Mouse (Mus musculus): ENCODE results near the gene Rhot1. TPM values are rescaled to one million over a fixed set of nuclear protein-coding genes. Genes with fewer than 3 reads are reported as not detected.

Gene Rhot1
- polyA plus RNA-seq, 1 experiment from 2014 or later: 53.1 TPM

DNA sequence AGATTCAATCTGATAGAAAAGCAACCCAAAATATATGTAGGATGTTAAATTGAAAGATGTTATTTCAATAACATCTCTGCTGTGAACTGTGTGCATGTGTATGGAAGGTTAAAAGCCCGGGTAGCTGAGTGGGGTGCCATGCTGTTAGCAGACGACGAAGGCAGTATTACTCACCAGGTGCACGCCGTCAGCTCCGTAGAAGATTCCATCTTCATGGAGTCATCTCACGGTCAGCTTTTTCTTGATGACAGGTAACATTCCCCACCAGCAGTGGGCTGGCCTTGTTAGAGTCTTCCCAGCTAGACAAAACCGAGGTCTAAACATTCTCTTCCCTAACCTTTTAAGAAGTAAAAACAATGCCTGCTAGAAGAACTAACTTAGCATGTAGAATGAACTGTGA lies 55.3 kb downstream of the Rhot1 start:
- Histone ChIP-seq H3K27me3 (replicated peaks; ENCODE audit: low read depth, poor library complexity, severe bottlenecking) (no peaks in the 10 kb centered on the region), H3K4me3 (no peak overlapping the region), H3K9me3 (no peaks in the 10 kb centered on the region), H3K4me1 (no peaks in the 10 kb centered on the region), H3K36me3 (replicated peaks) (peaks cover 92% of the 10 kb centered on the region), H3K27ac (replicated peaks) (no peak overlapping the region)
- 94% methylated on average over 8 of the region's 8 CpGs for WGBS
- no peak for DNase-seq (ENCODE audit: low spot score)

DNA sequence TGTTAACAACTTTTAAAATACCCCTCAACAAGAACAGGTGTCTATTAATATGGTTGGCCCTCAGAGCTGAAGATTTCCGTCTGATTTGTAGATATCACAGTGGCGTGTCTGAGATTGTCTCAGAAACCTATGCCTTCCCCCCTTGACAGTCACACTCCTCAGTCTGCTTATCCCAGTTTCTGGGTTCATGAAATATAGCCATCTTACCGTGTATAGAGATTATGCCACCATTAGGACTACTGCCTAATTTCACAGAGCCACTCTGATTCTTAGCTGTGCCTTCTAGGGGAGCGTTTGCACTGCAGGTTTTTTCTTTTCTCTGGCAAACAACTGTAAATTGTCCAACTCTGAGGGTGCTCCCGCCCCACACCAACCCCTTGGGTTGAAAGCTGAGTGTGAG lies 62.3 kb downstream of the Rhot1 start:
- H3K9me3 ChIP-seq: no peaks in the 10 kb centered on the region
- no peak overlapping the region for H3K4me3 ChIP-seq
- WGBS: 83% methylated on average over 5 of the region's 5 CpGs
- H3K4me1 ChIP-seq: no peaks in the 10 kb centered on the region
- H3K36me3 ChIP-seq (replicated peaks): peaks cover 29% of the 10 kb centered on the region
- DNase-seq (ENCODE audit: low spot score): no peak
- H3K27me3 ChIP-seq (replicated peaks; ENCODE audit: low read depth, poor library complexity, severe bottlenecking): no peaks in the 10 kb centered on the region
- H3K27ac ChIP-seq (replicated peaks): no peak overlapping the region

DNA sequence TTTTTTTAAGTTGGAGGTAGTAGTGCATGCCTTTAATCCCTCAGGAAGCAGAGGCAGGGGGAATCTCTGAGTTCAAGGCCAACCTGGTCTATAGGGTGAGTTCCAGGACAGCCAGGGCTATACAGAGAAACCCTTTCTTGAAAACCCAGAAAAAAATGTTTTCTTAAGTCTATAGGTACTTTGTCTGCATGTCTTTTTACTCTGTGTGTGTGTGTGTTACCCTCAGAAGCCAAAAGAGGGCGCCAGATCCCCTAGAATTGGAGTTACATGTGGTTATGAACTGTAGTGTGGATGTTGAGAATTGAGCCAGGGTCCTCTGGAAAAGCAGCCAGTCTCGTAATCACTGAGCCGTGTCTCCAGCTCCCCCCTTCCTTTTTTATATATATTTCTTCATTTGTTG lies 66.2 kb downstream of the Rhot1 start:
- no peak for DNase-seq (ENCODE audit: low spot score)
- no peaks in the 10 kb centered on the region for H3K4me1 ChIP-seq
- H3K27me3 ChIP-seq (replicated peaks; ENCODE audit: low read depth, poor library complexity, severe bottlenecking): no peaks in the 10 kb centered on the region
- H3K4me3 ChIP-seq: no peak overlapping the region
- WGBS: 65% methylated on average over 3 of the region's 3 CpGs
- no peaks in the 10 kb centered on the region for H3K9me3 ChIP-seq
- no peak overlapping the region for H3K27ac ChIP-seq (replicated peaks)
- H3K36me3 ChIP-seq (replicated peaks): no peaks in the 10 kb centered on the region

DNA sequence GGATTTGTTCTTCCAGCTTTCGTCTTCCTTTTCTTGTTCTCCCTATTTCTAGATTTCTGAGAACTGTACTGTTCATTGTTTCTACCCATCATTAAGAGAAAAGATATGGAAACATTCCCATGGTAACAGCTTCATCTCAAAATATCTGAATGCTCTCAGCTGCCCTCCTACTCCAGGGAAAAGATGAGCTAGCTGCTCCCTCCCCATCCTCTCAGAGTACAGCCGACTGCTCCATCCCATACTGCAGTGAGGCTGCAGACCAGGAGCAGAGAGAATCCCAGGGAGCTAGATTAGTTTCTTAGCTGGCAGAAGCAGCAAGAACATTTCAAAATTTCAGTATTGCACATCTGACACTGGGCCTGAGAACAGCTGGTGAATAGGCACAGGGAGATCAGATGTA lies 69.2 kb downstream of the Rhot1 start:
- Histone ChIP-seq H3K4me3 (no peak overlapping the region), H3K9me3 (no peaks in the 10 kb centered on the region), H3K36me3 (replicated peaks) (no peaks in the 10 kb centered on the region), H3K4me1 (no peaks in the 10 kb centered on the region), H3K27me3 (replicated peaks; ENCODE audit: low read depth, poor library complexity, severe bottlenecking) (no peaks in the 10 kb centered on the region), H3K27ac (replicated peaks) (no peak overlapping the region)
- DNase-seq (ENCODE audit: low spot score): no peak
- WGBS: 71% methylated on average over 2 of the region's 2 CpGs

DNA sequence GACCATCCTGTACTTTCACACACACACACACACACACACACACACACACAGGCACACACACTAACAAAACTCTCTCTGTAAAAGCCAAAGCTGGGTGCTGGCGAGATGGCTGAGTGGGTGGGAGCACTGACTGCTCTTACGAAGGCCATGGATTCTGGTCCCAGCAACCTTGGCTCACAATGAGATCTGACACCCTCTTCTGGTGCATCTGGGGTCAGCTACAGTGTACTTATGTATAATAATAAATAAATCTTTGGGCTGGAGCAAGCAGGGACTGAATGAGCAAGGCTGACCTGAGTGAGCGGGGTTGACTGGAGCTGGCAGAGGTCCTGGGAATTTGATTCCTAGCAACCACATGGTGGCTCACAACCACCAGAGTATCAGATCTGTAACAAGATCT lies 75.0 kb downstream of the Rhot1 start:
- H3K27me3 ChIP-seq (replicated peaks; ENCODE audit: low read depth, poor library complexity, severe bottlenecking): 0 out of 2 replicates have a peak, but pooled peaks cover 4% of the 10 kb centered on the region
- no peak overlapping the region for H3K4me3 ChIP-seq
- H3K27ac ChIP-seq (replicated peaks): no peak overlapping the region
- whole genome bisulfite sequencing: 73% methylated on average over 3 of the region's 3 CpGs
- no peaks in the 10 kb centered on the region for H3K36me3 ChIP-seq (replicated peaks)
- peaks cover 9% of the 10 kb centered on the region for H3K4me1 ChIP-seq
- H3K9me3 ChIP-seq: no peaks in the 10 kb centered on the region
- DNase-seq (ENCODE audit: low spot score): no peak

DNA sequence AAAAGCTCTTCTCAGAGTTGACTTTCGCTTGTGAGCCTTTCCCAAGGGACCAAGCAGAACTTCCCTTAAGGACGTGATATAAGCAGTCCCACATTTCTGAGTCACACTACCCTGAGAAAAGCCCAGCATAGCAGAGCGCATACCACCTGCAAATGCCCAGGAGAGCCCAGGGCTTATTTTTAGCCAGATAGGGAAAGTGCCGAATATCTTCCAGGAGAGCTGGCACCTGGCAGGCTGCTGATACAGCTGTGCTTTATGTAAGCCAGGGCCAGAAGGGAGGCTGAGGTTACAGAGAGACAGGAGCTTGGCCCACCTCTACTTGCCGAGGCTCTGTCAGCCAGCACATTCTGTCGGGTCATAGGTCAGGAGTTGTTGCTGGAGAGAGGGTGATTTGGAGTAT lies 75.8 kb downstream of the Rhot1 start:
- Histone ChIP-seq H3K27me3 (replicated peaks; ENCODE audit: low read depth, poor library complexity, severe bottlenecking) (0 out of 2 replicates have a peak, but pooled peaks cover 10% of the 10 kb centered on the region), H3K4me1 (peaks cover 13% of the 10 kb centered on the region), H3K27ac (replicated peaks) (no peak overlapping the region), H3K4me3 (no peak overlapping the region), H3K9me3 (no peaks in the 10 kb centered on the region), H3K36me3 (replicated peaks) (no peaks in the 10 kb centered on the region)
- whole genome bisulfite sequencing: 48% methylated on average over 6 of the region's 6 CpGs
- DNase-seq (ENCODE audit: low spot score): no peak

DNA sequence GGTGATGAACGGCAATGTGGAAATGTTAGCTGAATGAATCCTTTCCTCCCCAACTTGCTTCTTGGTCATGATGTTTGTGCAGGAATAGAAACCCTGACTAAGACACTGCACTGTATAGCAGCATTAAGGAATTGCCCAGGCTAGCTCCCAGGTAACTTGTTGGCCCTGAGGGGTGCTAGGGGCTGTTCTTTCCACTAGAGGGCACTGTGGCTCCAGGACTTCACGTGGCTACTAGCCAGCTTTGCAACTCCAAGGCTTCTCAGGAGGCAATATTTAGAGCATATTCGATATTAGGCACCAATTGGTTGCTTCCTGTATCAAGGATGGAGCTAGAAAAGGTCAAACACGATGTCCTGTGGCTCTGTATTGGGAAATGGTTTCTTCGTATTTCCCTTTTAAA lies 78.3 kb downstream of the Rhot1 start:
- H3K4me1 ChIP-seq: peaks cover 23% of the 10 kb centered on the region
- H3K27ac ChIP-seq (replicated peaks): no peak overlapping the region
- H3K4me3 ChIP-seq: no peak overlapping the region
- DNase-seq (ENCODE audit: low spot score): peak; percentile 78
- H3K36me3 ChIP-seq (replicated peaks): no peaks in the 10 kb centered on the region
- H3K27me3 ChIP-seq (replicated peaks; ENCODE audit: low read depth, poor library complexity, severe bottlenecking): 0 out of 2 replicates have a peak, but pooled peaks cover 13% of the 10 kb centered on the region
- peaks cover 4% of the 10 kb centered on the region; the same call in 1 of the 2 replicates for H3K9me3 ChIP-seq
- WGBS: 20% methylated on average over 5 of the region's 5 CpGs

DNA sequence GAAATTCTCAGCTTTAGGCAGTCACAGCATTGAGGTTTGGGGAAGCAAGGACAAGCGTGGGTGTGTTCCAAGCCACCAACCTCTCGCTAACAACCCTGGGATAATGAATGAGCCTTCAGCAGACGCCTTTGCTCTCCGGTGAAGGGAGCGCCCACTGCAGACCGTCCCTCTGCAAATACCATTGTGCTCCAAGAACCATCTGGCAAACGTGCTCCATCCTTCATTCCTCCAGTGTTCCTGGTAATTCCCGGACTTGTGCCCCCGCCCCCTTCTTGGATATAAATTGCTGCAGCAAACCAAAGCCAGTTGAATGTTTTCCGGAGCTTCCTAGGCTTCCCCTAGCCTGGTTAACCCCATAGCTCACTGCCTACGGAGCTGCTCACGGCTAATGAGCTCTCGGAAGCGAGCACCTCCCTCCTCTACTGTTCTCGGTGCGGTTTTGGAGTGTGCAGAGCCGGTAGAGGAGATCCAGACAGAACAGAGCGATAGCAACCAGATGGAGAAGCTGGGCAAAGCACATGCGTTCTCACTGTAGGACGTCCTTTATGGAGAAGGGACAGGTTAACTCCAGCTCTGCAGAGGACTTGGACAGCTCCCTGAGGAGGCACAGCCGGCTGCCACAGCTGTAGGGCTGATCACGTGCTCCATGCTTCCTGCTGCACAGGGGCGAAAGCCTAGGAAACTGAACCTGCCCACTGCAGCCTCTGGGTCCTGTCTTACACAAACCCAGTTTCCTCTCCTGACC lies 81.1 kb downstream of the Rhot1 start:
- DNase-seq (ENCODE audit: low spot score): peak; percentile 72
- 4% methylated on average over 23 of the region's 23 CpGs for WGBS

DNA sequence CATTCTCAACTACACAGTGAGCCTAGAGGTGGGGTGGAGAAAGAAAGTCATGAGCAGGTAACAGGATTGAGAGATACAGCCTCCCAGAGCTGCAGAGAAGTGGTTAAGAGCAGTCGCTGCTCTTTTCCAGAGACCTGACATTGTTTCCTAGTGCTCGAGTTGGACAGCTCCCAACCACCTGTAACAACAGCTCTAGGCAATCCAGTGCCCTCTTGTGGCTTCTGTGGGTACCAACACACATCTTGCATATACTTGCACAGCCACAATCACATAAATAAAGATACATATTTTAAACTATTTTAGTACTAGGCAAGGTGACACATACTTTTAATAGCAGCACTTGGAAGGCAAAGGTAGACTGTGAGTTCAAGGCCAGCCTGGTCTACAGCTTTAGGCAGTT lies 82.2 kb downstream of the Rhot1 start:
- no peak for DNase-seq (ENCODE audit: low spot score)
- H3K4me3 ChIP-seq: no peak overlapping the region
- 79% methylated on average over 2 of the region's 2 CpGs for WGBS
- H3K36me3 ChIP-seq (replicated peaks): no peaks in the 10 kb centered on the region
- H3K4me1 ChIP-seq: peaks cover 28% of the 10 kb centered on the region
- H3K27me3 ChIP-seq (replicated peaks; ENCODE audit: low read depth, poor library complexity, severe bottlenecking): peaks cover 37% of the 10 kb centered on the region
- H3K27ac ChIP-seq (replicated peaks): no peak overlapping the region
- H3K9me3 ChIP-seq: peaks cover 4% of the 10 kb centered on the region; the same call in 1 of the 2 replicates

More for the DNA sequence above, 81.1 kb downstream of the Rhot1 start:
- no peak overlapping the region; the same call in 1 of the 2 replicates for H3K27ac ChIP-seq (replicated peaks)
- peak overlapping the region; percentile 53 for H3K4me3 ChIP-seq
- H3K4me1 ChIP-seq: peaks cover 25% of the 10 kb centered on the region
- H3K9me3 ChIP-seq: peaks cover 4% of the 10 kb centered on the region; the same call in 1 of the 2 replicates
- peaks cover 25% of the 10 kb centered on the region for H3K27me3 ChIP-seq (replicated peaks; ENCODE audit: low read depth, poor library complexity, severe bottlenecking)
- H3K36me3 ChIP-seq (replicated peaks): no peaks in the 10 kb centered on the region

DNA sequence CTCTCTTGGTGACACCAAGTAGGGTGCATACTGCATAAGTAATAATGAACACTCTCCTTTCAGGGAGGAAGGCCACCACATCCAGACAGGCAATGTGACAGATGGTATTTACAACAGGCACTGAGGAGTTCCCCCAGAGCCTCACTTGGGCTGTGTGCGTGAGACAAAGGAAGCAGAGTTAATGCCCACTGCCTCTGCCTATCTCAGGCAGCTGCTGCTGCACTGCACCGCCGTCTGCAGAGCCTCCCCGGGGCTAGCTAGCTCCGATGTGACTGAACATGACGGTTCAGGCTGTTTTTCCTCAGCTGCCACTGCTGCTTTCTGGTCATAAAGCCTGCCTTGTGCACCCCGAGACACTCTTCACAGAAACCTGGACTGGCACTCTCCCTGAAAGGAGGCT lies 83.6 kb downstream of the Rhot1 start:
- Histone ChIP-seq H3K9me3 (peaks cover 4% of the 10 kb centered on the region; the same call in 1 of the 2 replicates), H3K4me1 (peaks cover 28% of the 10 kb centered on the region), H3K27ac (replicated peaks) (peak overlapping the region; percentile 11; the same call in 1 of the 2 replicates), H3K36me3 (replicated peaks) (no peaks in the 10 kb centered on the region), H3K4me3 (no peak overlapping the region), H3K27me3 (replicated peaks; ENCODE audit: low read depth, poor library complexity, severe bottlenecking) (peaks cover 51% of the 10 kb centered on the region)
- no peak for DNase-seq (ENCODE audit: low spot score)
- 67% methylated on average over 7 of the region's 7 CpGs for WGBS

DNA sequence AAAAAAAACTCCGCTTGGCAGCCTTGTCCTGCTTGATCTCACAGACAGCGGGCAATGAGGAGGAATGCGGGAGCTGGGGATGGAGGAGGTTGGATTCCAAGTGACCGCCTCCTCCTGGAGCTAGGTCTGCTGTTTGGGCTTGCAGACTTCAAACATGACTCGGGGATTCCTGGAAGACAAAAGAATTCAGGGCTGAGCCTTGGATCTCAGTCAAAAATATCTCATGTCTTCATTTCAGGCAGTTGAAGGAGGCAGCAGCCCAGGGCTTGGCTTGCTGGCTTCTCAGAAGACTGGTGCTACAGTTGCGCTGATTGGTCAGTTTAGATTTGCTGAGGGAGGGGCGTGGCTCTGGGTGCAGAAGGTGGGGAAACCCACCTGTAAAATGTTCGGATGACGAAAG lies 86.2 kb downstream of the Rhot1 start:
- Histone ChIP-seq H3K27me3 (replicated peaks; ENCODE audit: low read depth, poor library complexity, severe bottlenecking) (peaks cover 66% of the 10 kb centered on the region), H3K36me3 (replicated peaks) (no peaks in the 10 kb centered on the region), H3K4me3 (no peak overlapping the region), H3K4me1 (peaks cover 31% of the 10 kb centered on the region), H3K27ac (replicated peaks) (no peak overlapping the region), H3K9me3 (peaks cover 4% of the 10 kb centered on the region; the same call in 1 of the 2 replicates)
- WGBS: 12% methylated on average over 9 of the region's 9 CpGs
- no peak for DNase-seq (ENCODE audit: low spot score)

DNA sequence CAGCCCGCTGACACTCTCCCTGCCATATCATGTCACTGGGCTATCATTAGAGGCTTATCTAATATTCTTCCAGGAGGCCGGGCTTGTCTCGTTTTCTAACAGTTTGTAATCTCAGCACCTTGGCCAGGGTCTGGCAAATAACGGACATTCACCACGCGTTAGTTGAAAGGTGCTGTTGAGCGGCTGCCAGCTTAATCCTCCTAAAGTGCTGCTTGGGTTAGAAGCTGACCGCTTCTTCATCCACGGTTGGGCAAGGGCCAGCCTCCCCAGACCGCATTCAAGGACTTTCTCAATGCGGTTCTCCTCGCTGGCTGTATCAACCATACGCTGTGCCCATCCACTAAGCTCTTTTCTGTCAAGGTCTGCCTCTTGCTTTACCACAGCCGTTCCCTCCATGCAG lies 87.0 kb downstream of the Rhot1 start:
- DNase-seq (ENCODE audit: low spot score): no peak
- Histone ChIP-seq H3K27ac (replicated peaks) (no peak overlapping the region), H3K4me3 (no peak overlapping the region), H3K4me1 (peaks cover 32% of the 10 kb centered on the region), H3K27me3 (replicated peaks; ENCODE audit: low read depth, poor library complexity, severe bottlenecking) (peaks cover 73% of the 10 kb centered on the region), H3K9me3 (peaks cover 4% of the 10 kb centered on the region; the same call in 1 of the 2 replicates), H3K36me3 (replicated peaks) (no peaks in the 10 kb centered on the region)
- 24% methylated on average over 14 of the region's 14 CpGs for WGBS

DNA sequence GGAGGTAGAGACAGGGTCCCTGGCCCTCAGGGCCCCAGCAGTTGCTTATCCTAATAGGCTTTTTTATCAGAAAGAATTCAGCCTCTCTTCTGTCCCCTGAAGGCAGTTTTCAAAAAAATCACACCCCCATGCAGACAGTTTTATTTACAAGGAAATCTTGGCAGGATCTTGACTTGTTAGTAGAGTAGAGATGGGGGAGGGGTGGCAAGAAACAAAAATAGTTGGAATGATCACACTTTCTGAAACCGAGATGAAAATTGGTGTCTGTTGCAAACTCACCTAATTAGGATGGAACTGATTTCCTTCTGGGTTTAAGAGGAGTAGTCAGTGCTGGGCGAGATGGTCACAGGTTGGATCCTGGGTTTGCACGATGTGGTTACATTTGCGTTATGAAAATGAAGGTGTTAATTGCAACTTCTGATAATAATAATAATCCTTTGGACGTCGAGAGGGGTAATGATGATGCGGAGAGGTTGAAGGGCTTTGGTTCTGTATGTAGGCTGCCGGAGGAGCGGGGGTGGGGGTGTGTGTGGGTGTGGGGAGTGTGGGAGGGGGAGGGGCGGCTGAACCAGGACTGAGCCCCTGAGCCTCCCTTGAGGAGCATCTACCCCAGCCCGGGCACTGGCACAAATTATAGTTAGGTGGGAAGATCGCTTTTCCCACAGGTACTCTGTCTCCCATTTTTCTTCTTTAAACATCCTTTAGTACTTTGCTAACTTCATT lies 90.9 kb downstream of the Rhot1 start:
- no peak for DNase-seq (ENCODE audit: low spot score)
- peak overlapping the region; percentile 83 for H3K4me3 ChIP-seq
- 6% methylated on average over 12 of the region's 12 CpGs for WGBS

More for the DNA sequence above, 90.9 kb downstream of the Rhot1 start:
- H3K27me3 ChIP-seq (replicated peaks; ENCODE audit: low read depth, poor library complexity, severe bottlenecking): peaks cover 92% of the 10 kb centered on the region
- no peaks in the 10 kb centered on the region for H3K36me3 ChIP-seq (replicated peaks)
- H3K27ac ChIP-seq (replicated peaks): no peak overlapping the region
- H3K4me1 ChIP-seq: peaks cover 47% of the 10 kb centered on the region
- H3K9me3 ChIP-seq: peaks cover 3% of the 10 kb centered on the region; the same call in 1 of the 2 replicates

Measured in embryonic facial prominence, embryonic 10.5 days (tissue).